Mouse (Mus musculus) retina, adult 2 months (tissue): ENCODE measurements around the gene Tmem248.
"Not testable (repeated sequence)": the region's sequence is repeated elsewhere in the genome, so short reads cannot be mapped to it uniquely, and the experiment has no call there.

Source experiments
- DNase-seq: peaks from one replicate; pipeline ENCODE4 v3.0.0-alpha.2; 2012; ENCODE audit warnings: low read depth, low spot score

The Tmem248 gene

GRCm38 (mm10) chr5:130203948-130204347 is 12.9 kb upstream of the Tmem248 start:
- no peak for DNase-seq

GRCm38 (mm10) chr5:130204560-130204959 is 12.3 kb upstream of the Tmem248 start:
- DNase-seq: no peak

- no peak for DNase-seq
Measured at GRCm38 (mm10) chr5:130205441-130206023, 11.3 kb upstream of the Tmem248 start.

- DNase-seq: no peak
Measured at GRCm38 (mm10) chr5:130207299-130207698, 9.6 kb upstream of the Tmem248 start.

GRCm38 (mm10) chr5:130212956-130213355 is 3.9 kb upstream of the Tmem248 start:
- DNase-seq: no peak

- no peak for DNase-seq
Measured at GRCm38 (mm10) chr5:130217406-130217805, 525 bp downstream of the Tmem248 start.

- DNase-seq: no peak
Measured at GRCm38 (mm10) chr5:130218336-130218735, 1.5 kb downstream of the Tmem248 start.

- DNase-seq: no peak
Measured at GRCm38 (mm10) chr5:130221316-130221715, 4.4 kb downstream of the Tmem248 start.

- no peak for DNase-seq
Measured at GRCm38 (mm10) chr5:130221760-130222145, 4.9 kb downstream of the Tmem248 start.

GRCm38 (mm10) chr5:130222146-130223004 is 5.5 kb downstream of the Tmem248 start:
- DNase-seq: peak; percentile 82

GRCm38 (mm10) chr5:130226790-130227189 is 9.9 kb downstream of the Tmem248 start:
- no peak for DNase-seq

- DNase-seq: no peak
Measured at GRCm38 (mm10) chr5:130228120-130228519, 11.2 kb downstream of the Tmem248 start.

- no peak for DNase-seq
Measured at GRCm38 (mm10) chr5:130236302-130236701, 19.4 kb downstream of the Tmem248 start.

GRCm38 (mm10) chr5:130239236-130239635 is 22.4 kb downstream of the Tmem248 start:
- no peak for DNase-seq

- no peak for DNase-seq
Measured at GRCm38 (mm10) chr5:130239856-130240255, 23.0 kb downstream of the Tmem248 start.

- DNase-seq: no peak
Measured at GRCm38 (mm10) chr5:130241426-130241825, 24.5 kb downstream of the Tmem248 start.

GRCm38 (mm10) chr5:130247823-130248222 is 30.9 kb downstream of the Tmem248 start:
- no peak for DNase-seq

GRCm38 (mm10) chr5:130254164-130255016 is 37.5 kb downstream of the Tmem248 start:
- DNase-seq: no peak

- peak; percentile 96 for DNase-seq
Measured at GRCm38 (mm10) chr5:130255017-130255720, 38.3 kb downstream of the Tmem248 start, which contains the start of the genes Sbds and Tyw1. TSS of gene Sbds (minus strand) at chr5:130255530. TSS of gene Tyw1 (plus strand) at chr5:130255619.

GRCm38 (mm10) chr5:130255799-130256525 is 39.1 kb downstream of the Tmem248 start:
- not testable (repeated sequence) for DNase-seq
